Comparison of ENCODE assay signal across 32 mouse cellular contexts in the genomic region with DNA sequence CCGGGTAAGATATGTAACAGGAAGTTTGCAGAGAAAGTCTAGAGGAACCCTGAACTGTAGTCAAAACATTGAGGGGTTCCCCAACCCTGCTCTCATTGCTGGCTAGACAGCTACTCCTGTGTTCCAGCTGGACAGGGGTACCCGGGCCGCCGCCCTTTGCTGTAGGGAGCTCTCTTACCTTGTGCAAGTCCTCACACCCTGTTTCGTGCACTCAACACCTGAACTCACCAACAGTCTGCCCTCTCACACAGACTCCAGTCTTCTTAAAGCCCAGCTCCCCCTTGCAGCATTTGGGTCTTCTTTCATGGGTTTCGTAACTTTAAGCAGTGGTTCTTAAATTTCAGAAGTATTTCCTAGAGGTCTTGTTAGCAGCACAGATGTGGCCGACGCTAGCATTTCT. TPM values are rescaled to one million over a fixed set of nuclear protein-coding genes. Genes with fewer than 3 reads are reported as not detected.
"Had no signal": no experiment of that assay in that cellular context is flagged by ENCODE, and none has a peak within 500 bp of the region (broad histone marks: within the 10 kb centered on the region; RNA-seq: fewer than 3 reads in every experiment).

No protein-coding gene starts in this region.

- H3K9ac ChIP-seq: heart, embryonic 12.5 days; heart, embryonic 13.5 days; heart, embryonic 15.5 days; hindbrain, embryonic 12.5 days; hindbrain, embryonic 14.5 days; hindbrain, embryonic 15.5 days; intestine, embryonic 15.5 days; kidney, embryonic 15.5 days had no signal

- H3K27me3 ChIP-seq: hindbrain, embryonic 15.5 days; intestine, embryonic 15.5 days had no signal

- H3K27ac ChIP-seq: heart, embryonic 13.5 days; heart, embryonic 15.5 days; hindbrain, embryonic 10.5 days; hindbrain, embryonic 12.5 days; hindbrain, embryonic 14.5 days; hindbrain, embryonic 15.5 days; intestine, embryonic 15.5 days; kidney, embryonic 15.5 days; kidney, postnatal 0 days; layer of hippocampus, adult 2 months; left cerebral cortex, adult 2 months had no signal

- ATAC-seq: hindbrain, embryonic 16.5 days; inflammation-experienced regulatory T-cells, adult 6 months; intestine, embryonic 15.5 days; intestine, embryonic 16.5 days; intestine, postnatal 0 days had no signal

- H3K36me3 ChIP-seq: heart, embryonic 12.5 days; heart, embryonic 13.5 days; heart, embryonic 15.5 days; hindbrain, embryonic 10.5 days; hindbrain, embryonic 12.5 days; hindbrain, embryonic 15.5 days; intestine, embryonic 15.5 days; kidney, embryonic 15.5 days had no signal

- DNase-seq: heart, postnatal 10 days; heart, postnatal 14 days; heart, postnatal 36 days; heart, postnatal 4 days; kidney, adult 11 months; kidney, adult 18-20 months; kidney, adult 2 months; kidney, adult 8-10 months; kidney, adult 9 months; kidney, postnatal 10 days; kidney, postnatal 14 days; kidney, postnatal 25 days; kidney, postnatal 36 days; kidney, postnatal 4 days; layer of hippocampus, adult 9-11 months; layer of hippocampus, postnatal 36 days had no signal

- H3K9me3 ChIP-seq: heart, embryonic 12.5 days; heart, embryonic 13.5 days; heart, embryonic 15.5 days; hindbrain, embryonic 10.5 days; hindbrain, embryonic 12.5 days; hindbrain, embryonic 15.5 days; intestine, embryonic 15.5 days; kidney, embryonic 15.5 days had no signal

- H3K4me2 ChIP-seq: heart, embryonic 12.5 days; heart, embryonic 13.5 days; heart, embryonic 15.5 days; hindbrain, embryonic 12.5 days; hindbrain, embryonic 14.5 days; hindbrain, embryonic 15.5 days; intestine, embryonic 15.5 days; kidney, embryonic 15.5 days had no signal

- H3K4me1 ChIP-seq: heart, embryonic 12.5 days; heart, embryonic 13.5 days; heart, embryonic 15.5 days; hindbrain, embryonic 10.5 days; hindbrain, embryonic 12.5 days; intestine, embryonic 15.5 days; kidney, embryonic 15.5 days had no signal

- H3K4me3 ChIP-seq: heart, embryonic 12.5 days; heart, embryonic 13.5 days; heart, embryonic 15.5 days; hindbrain, embryonic 10.5 days; hindbrain, embryonic 12.5 days; hindbrain, embryonic 15.5 days; intestine, embryonic 15.5 days; kidney, embryonic 15.5 days; layer of hippocampus, adult 2 months; left cerebral cortex, adult 2 months had no signal

RNA-seq across cellular contexts. Expression of a gene that starts 7.0 kb away (rescaled TPM):
- polyA plus RNA-seq: inflammation-experienced regulatory T-cells, adult 6 months had no signal
